In the genomic region with DNA sequence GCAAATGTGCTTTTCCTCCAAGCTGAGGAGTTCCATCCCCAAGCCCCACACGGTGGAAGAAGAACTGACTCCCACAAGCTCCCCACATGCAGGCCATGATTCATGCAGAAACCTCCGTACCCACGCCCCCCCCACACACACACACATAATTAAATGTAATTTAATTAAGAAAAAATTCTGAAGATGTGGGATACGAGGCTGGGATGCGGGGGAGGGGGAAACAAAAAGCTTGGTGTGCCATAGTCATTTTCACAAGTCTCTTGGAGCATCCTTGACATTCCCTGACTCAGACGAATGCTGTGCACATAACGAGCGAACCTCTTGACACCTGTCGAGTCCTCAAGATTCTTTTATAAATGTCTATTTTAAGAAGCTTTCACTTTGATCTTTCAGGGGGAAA, we compare ENCODE assay signal across 8 mouse cellular contexts.
"Had no signal": no experiment of that assay in that cellular context is flagged by ENCODE, and none has a peak within 500 bp of the region (broad histone marks: within the 10 kb centered on the region; RNA-seq: fewer than 3 reads in every experiment).

No protein-coding gene starts in this region.

- DNase-seq: kidney, adult 18-20 months; kidney, postnatal 25 days; liver; liver, embryonic 13.5 days; liver, postnatal 0 days; retina, postnatal 1 day; right cerebral cortex, postnatal 4 days; thymus, postnatal 36 days had no signal
